Mouse (Mus musculus) liver, embryonic 14.5 days (tissue): ENCODE data around the gene Usp15. TPM values are rescaled to one million over a fixed set of nuclear protein-coding genes. Genes with fewer than 3 reads are reported as not detected.

Experiments
- ATAC-seq: fragments of 200-750 bp; cut with Nextera tagmentation; 2 replicates; pipeline ENCODE4 v1.8.0; 2017; ENCODE audit warnings: moderate number of reproducible peaks, mild to moderate bottlenecking, moderate library complexity; ENCODE audit not compliant: insufficient read depth
- DNase-seq, 3 experiments: peaks; one replicate each; pipeline ENCODE4 v3.0.0-alpha.2; 2012 to 2013; ENCODE audit warnings: low read depth in 3 of 3, low spot score in 3 of 3
- H3K27ac ChIP-seq: fragments of 300-500 bp; sonication (generic); 2 replicates; pipeline ENCODE4 v1.5.1; 2014; ENCODE audit warnings: moderate library complexity, mild to moderate bottlenecking, control low read depth, inconsistent platforms
- H3K27me3 ChIP-seq: fragments of 300-500 bp; sonication (generic); 2 replicates; pipeline ENCODE4 v1.6.1; 2014; ENCODE audit warnings: mild to moderate bottlenecking, low read length, moderate library complexity; ENCODE audit not compliant: control insufficient read depth, insufficient read depth
- H3K36me3 ChIP-seq: fragments of 300-500 bp; sonication (generic); replicated peaks from 2 replicates; pipeline ENCODE4 v1.6.1; 2014; ENCODE audit warnings: low read depth; ENCODE audit not compliant: control insufficient read depth, insufficient read depth
- H3K4me1 ChIP-seq, 2 experiments: fragments of 200-500 bp in 1 of 2; fragments of 300-500 bp in 1 of 2; sonication (generic) in 1 of 2; replicated peaks; 2 replicates each; pipeline ENCODE4 v1.6.1; 2012 to 2014; ENCODE audit warnings: antibody characterized with exemption in 1 of 2, inconsistent platforms in 1 of 2, low read length in 1 of 2; ENCODE audit not compliant: control insufficient read depth in 2 of 2, insufficient read depth in 2 of 2
- H3K4me2 ChIP-seq: fragments of 300-500 bp; sonication (generic); 2 replicates; pipeline ENCODE4 v1.6.1; 2014; ENCODE audit warnings: low read depth, mild to moderate bottlenecking, control low read depth, moderate library complexity
- H3K4me3 ChIP-seq, 2 experiments: fragments of 200-500 bp in 1 of 2; fragments of 300-500 bp in 1 of 2; sonication (generic) in 1 of 2; 2 replicates each; pipeline ENCODE4 v1.5.1; 2012 to 2014; ENCODE audit warnings: low read depth in 2 of 2, low read length in 2 of 2, mild to moderate bottlenecking in 2 of 2, control low read depth in 1 of 2, inconsistent platforms in 1 of 2, moderate library complexity in 1 of 2; ENCODE audit not compliant: insufficient read depth in 1 of 2
- H3K9ac ChIP-seq: fragments of 300-500 bp; sonication (generic); replicated peaks from 2 replicates; pipeline ENCODE4 v1.6.1; 2014; ENCODE audit warnings: mild to moderate bottlenecking, control low read depth, moderate library complexity
- H3K9me3 ChIP-seq: fragments of 300-500 bp; sonication (generic); 2 replicates; pipeline ENCODE4 v1.6.1; 2016; ENCODE audit warnings: low read length, mixed read lengths; ENCODE audit not compliant: control insufficient read depth
- CTCF ChIP-seq: IDR thresholded peaks from 2 replicates; pipeline ENCODE4 v1.5.1; 2016; ENCODE audit warnings: antibody characterized with exemption, low read depth, control low read depth
- EP300 ChIP-seq: IDR thresholded peaks from 2 replicates; pipeline ENCODE4 v1.6.1; 2016; ENCODE audit warnings: antibody characterized with exemption, low read depth
- WGBS: fragments of 180-500 bp; shearing (Covaris S2); extraction: QIAGEN DNeasy Blood & Tissue Kit; methylation state at CpG from one replicate; pipeline ENCODE4 v1.1.7; 2014; ENCODE audit not compliant: insufficient replicate concordance; 5-methylcytosine and 5-hydroxymethylcytosine counted together
- polyA plus RNA-seq, 2 experiments: library from polyadenylated mRNA; depleted of rRNA in 1 of 2; stranded (reverse) in 1 of 2; unstranded in 1 of 2; fragments of >200 nt; fragmentation: Nextera tagmentation in 1 of 2; extraction: Ambion mirVana in 1 of 2; gene quantifications; 2 replicates each; pipeline versions ENCODE4 v1.2.1 to v1.2.3; 2012 to 2014

Gene Usp15
- polyA plus RNA-seq, 2 experiments = 44.2 to 94.2 TPM

DNA sequence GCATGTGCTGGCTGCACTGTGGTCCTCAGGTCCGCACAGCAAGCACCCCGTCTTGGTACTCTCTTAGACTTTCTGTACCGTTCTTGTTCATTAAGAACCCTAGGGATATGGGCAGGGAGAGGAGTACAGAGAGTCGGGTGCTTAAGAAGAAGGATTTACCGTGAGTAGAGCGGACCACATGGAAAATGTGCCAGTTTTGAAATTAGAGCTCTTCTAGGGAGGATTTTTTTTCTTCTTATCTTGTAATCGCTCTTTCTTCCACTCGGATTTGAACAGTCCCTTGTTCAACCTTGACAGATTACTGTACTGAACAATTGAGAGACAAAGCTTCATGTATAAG is 3.5 kb upstream of the Usp15 start:
- 82% methylated on average over 8 of the region's 8 CpGs for WGBS
- Histone ChIP-seq H3K27me3 (no peaks in the 10 kb centered on the region), H3K4me3 (no peak overlapping the region), H3K27ac (no peak overlapping the region), H3K4me1 (peaks cover 13 to 26% of the 10 kb centered on the region in 2 experiments), H3K36me3 (no peaks in the 10 kb centered on the region), H3K4me2 (no peak overlapping the region), H3K9ac (no peak overlapping the region), H3K9me3 (no peaks in the 10 kb centered on the region)
- no peak for ATAC-seq
- no peak for TF ChIP-seq CTCF
- TF ChIP-seq EP300 = no peak
- no peak for DNase-seq

DNA sequence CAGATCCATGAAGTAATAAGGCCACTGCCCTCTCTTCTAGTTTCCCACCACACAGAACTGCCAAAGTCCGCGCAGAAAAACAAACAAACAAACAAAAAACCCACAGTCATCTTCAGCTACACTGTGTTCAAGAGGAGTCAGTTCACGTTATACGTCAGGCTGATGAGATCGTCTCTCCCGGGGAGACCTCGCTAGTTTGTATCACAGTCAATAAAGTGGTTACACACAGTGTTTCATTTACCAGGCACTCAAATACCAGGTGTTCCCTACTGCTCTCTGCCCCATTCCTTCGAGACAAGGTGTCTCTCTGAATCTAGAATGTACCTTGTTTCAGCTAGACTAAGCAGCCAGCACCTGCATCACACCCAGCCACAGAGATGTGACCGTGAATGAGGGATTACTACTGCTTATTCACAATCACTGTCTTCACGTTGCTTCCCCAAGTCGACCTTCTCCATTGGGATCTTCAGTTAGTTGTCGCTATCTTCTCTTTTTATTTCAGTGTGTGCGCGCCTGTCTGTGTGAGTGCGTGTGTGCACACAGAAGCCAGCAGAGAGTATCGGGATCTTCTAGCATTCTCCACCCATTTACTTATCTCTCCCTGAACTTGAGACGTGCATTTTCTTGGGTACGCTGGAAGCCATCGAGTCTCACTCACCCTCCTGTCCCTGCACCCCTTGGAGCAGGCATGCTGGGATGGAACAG is 3.0 kb upstream of the Usp15 start:
- Histone ChIP-seq H3K36me3 (no peaks in the 10 kb centered on the region), H3K9ac (no peak overlapping the region), H3K4me2 (no peak overlapping the region), H3K27me3 (no peaks in the 10 kb centered on the region), H3K4me3 (no peak overlapping the region), H3K27ac (no peak overlapping the region), H3K4me1 (peaks cover 13 to 29% of the 10 kb centered on the region in 2 experiments), H3K9me3 (no peaks in the 10 kb centered on the region)
- 67% methylated on average over 19 of the region's 19 CpGs for WGBS
- no peak for ATAC-seq
- TF ChIP-seq CTCF (no peak), EP300 (no peak)
- no peak for DNase-seq

DNA sequence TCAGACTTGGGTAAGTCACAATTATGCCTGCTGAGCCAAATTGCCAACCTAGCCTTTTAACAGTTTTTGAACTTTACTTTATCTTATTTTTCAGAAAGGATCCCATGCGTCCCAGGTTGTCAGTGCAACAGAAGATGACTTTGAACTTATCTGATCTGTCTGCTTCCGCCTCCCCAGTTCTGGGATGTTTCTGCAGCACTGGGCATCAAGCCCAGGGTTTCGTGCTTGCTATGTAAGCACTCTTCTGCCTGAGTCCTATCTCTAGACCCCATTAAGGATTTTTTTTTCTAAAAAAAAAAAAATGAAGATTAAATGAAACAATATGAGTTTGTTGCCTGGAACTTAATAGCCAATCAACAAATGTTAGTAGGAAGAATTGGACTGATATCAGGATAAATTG is 2.3 kb upstream of the Usp15 start:
- Histone ChIP-seq H3K4me2 (no peak overlapping the region), H3K4me3 (no peak overlapping the region), H3K27me3 (no peaks in the 10 kb centered on the region), H3K9ac (no peak overlapping the region), H3K4me1 (peaks cover 18 to 32% of the 10 kb centered on the region in 2 experiments), H3K27ac (no peak overlapping the region), H3K9me3 (no peaks in the 10 kb centered on the region), H3K36me3 (no peaks in the 10 kb centered on the region)
- WGBS = 33% methylated on average over 3 of the region's 3 CpGs
- DNase-seq (no peak), ATAC-seq (no peak)
- TF ChIP-seq CTCF = no peak
- no peak for TF ChIP-seq EP300

DNA sequence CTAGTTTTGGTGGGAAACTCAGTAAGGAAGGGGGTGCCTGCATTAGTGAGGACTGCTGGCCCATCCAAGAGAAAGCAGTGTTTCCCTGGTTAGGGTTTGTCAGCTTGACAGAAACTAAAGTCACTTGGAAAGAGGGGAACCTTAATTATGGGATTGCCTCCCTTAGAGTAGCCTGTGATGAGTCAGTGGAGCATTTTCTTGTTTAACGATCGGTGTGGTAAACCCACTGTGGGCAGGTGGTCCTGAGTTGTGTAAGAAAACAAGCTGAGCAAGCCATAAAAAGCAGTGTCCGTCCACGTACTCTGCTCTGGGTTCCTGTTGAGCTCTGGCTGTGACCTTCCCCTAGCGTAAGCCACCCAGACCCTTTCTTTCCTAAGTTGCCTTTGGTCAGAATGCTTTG is 1.4 kb upstream of the Usp15 start:
- H3K9ac ChIP-seq = no peak overlapping the region
- peaks cover 21 to 35% of the 10 kb centered on the region in 2 experiments for H3K4me1 ChIP-seq
- no peaks in the 10 kb centered on the region for H3K9me3 ChIP-seq
- ATAC-seq (no peak), DNase-seq (no peak)
- H3K27me3 ChIP-seq = no peaks in the 10 kb centered on the region
- no peak overlapping the region for H3K4me3 ChIP-seq
- H3K36me3 ChIP-seq = no peaks in the 10 kb centered on the region
- 83% methylated on average over 5 of the region's 5 CpGs for WGBS
- no peak overlapping the region for H3K4me2 ChIP-seq
- no peak overlapping the region for H3K27ac ChIP-seq
- TF ChIP-seq EP300 = no peak
- no peak for TF ChIP-seq CTCF

DNA sequence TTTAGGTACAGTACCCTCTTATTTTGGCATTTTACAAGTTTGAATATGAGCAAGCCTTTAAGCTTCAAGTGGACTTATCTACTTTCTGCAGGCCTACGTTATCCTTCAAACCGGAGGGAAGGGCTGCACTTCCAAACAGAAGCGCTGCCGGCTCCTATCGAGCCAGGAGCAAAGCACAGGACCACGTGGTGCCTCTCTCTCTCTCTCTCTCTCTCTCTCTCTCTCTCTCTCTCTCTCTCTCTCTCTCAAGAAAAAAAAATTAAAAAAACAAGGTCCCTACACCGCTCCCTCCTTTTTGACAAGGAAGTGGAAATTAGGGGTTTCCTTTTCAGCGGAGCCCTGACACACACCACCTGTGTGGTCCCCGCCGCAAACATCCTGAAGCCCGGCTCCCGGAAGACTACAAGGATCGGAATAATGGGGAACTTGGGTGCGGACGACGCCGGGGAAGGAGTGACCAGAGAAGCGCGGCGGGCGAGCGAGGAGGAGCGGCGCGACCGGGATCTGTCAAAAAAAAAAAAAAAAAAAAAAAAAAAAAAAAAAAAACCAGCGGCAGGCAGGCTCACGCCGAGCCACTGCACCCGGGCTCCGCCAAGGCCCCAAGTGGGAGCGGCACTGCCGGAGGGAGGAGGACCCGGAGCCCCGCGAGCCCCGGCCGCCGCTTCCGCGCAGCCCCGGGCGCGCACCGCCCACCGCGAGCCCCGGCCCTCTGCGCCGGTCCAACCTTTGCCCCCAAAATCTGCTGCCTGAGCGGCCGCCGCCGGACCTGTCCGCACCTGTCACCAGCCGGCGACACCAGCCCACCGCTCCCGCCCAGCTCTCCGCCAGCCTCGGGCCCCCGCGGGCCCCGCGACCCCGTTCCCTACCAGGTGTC is 597 bp downstream of the Usp15 start:
- Histone ChIP-seq H3K4me2 (peak overlapping the region; percentile 72), H3K9me3 (no peaks in the 10 kb centered on the region), H3K9ac (peak overlapping the region; percentile 99), H3K27me3 (no peaks in the 10 kb centered on the region), H3K4me1 (peaks cover 34 to 39% of the 10 kb centered on the region in 2 experiments), H3K27ac (peak overlapping the region; percentile 93), H3K4me3 (peak overlapping the region; percentile 92 to 96), H3K36me3 (no peaks in the 10 kb centered on the region)
- TF ChIP-seq EP300 (peak; percentile 78), CTCF (no peak)
- ATAC-seq = peak; percentile 67
- under 1% methylated on average over 61 of the region's 66 CpGs for WGBS
- DNase-seq = peak; percentile 85 to 89 (median 87)
